Mouse (Mus musculus) MN1 (cell line): ENCODE data around the gene Hist1h4c.
A peak's percentile ranks its signal among the peaks of the same experiment; 100 is the strongest.
"Not testable (repeated sequence)": the region's sequence is repeated elsewhere in the genome, so short reads cannot be mapped to it uniquely, and the experiment has no call there.

Experiments
- DNase-seq: peaks from one replicate; pipeline ENCODE4 v3.0.0-alpha.2; 2016; ENCODE audit warnings: low spot score

Hist1h4c gene

GRCm38 (mm10) chr13:23729192-23729525 is 30.9 kb upstream of the Hist1h4c start:
- DNase-seq = no peak

DNA sequence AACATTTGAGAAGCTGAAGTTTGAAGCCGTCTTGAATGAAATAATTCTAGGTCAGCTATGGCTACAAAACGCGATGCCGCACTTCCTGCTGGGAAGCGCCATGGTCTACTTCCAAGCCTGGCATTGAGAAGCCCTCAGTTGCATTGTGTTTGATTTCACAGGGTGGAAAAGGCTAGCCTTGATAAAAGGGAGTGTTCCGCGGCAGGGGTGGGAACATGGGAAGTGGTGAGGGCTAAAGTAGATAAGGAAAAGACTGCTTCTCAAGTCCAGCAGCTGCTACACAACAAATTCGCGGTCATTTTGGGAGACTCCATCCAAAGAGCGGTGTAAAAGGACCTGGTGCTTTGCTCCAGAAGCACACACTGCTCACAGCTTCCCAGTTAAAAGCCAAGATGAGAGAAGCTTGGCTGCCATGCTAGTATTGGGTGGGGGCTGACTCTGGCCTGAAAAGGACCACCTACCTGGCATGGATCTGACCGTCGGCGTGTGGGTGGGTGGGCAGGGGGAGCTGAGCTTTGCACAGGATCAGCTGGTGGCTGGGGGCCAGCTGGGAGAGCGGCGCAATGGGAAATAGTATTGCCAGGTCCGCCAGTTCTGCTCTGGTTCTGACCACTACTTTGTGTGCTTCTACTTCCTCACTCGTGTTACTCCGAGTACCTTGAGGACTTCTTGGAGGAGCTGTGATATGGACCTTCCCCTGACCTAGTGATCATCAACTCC is 30.4 kb upstream of the Hist1h4c start:
- DNase-seq = no peak

DNA sequence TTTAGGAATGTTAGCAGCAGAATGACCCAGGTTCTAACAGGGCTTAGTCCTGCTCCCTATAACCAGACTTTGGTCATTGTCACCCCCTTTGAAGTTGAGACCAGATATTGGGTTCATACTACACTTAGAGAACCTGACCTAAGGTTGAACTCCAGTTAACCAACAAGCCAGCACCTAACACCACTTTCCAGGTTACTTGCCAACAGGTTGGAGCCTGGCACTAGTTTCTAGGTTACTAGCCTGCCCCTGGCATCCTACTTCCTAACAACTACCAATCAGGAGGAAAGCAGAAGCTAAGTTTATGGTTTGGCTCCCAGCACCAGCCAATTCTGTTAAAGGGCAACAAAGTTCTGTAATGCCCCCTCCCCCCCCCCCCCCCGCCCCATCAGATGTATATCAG is 27.0 kb upstream of the Hist1h4c start:
- no peak for DNase-seq

GRCm38 (mm10) chr13:23724239-23724638 is 26.0 kb upstream of the Hist1h4c start:
- DNase-seq = no peak

GRCm38 (mm10) chr13:23717593-23718245 is 19.5 kb upstream of the Hist1h4c start:
- DNase-seq = not testable (repeated sequence)

DNA sequence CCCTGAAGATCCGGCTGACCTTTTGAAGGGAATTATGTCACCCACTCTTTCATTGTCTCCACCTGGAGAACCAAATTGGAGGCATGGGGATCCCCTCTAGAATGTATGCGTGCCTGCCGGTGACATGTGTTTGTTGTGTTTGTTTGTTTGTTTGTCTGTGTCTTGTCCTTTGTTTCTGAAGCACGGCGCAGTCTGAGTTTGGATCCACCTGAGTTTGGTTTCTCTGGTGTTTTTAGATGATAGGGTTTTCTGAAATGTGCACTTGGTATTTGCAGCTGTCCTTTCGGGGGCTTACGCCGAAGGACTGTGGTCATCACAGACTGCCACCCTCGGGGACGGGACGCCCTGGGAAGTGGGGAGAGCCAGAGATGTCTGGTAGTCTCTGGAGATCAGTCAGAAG is 18.9 kb upstream of the Hist1h4c start:
- no peak for DNase-seq

DNA sequence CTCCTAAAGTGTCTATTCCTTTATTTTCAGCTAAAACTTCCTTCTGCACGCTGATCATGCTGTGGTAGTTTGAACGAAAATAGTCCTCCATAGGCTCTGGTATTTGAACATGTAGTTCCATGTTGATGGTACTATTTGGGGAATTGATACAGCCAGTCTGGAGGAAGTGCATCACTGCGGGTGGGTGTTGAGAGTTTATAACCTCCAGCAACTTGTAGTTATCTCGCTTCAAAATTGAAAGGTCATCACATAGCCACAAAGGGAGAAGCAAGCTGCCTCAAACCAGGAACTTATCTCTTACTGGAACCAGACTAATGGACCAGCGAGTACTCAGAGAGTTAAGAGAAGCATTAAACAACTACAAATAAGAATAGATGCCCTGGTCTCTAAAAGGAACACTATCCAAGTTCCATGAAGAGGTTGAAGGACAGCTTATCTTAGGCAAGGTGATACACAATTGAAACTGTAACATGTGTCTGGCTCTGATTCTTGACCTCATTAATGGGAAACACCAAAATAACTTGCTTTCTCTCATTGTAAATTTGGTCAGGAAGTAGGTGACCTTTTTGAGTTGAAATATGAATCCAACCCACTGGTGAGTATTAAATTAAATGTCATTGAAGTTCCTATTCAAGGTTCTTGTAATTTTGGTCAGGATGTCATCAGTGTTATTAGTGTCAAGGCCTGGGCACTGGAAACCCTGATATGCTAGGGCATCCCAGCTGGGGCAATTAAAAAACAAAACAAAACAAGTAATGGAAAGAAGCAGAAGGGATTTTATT is 18.2 kb upstream of the Hist1h4c start:
- DNase-seq = no peak

- peak; percentile 76 for DNase-seq
Observed at GRCm38 (mm10) chr13:23710374-23711089, 12.3 kb upstream of the Hist1h4c start, which contains the start of gene Hfe. TSS of gene Hfe (minus strand) at chr13:23710854.

DNA sequence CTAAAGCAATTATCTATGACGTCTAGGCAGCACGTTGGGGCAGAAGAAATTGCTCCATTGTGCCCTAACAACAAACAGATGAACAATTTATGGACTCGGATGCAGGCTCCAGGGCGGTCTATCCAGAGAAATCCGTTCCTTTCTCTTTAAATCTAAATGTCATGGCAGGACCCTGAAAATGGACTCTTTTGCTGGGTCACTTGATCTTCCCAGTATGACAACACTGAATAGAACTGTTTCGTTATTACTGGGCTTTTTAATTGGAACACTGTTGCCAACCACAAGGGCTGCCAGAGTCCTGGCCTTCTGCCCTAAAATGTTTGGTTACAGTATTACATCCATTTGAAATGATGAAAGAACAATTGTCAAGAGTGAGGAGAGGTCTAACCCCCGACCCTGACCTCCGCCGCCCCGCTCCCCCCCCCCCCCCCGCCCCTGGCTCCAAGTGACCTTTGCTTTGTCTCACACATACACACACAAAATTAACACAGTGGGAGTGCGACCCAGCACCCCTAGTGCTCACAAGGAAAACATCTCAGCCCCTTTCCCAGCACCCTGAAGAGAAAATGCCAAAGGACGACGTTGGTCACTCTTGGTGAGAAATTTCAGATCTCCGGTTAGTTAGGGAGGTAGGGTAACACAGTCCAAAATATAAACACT is 11.6 kb upstream of the Hist1h4c start:
- peak; percentile 44 for DNase-seq

GRCm38 (mm10) chr13:23708654-23709053 is 10.4 kb upstream of the Hist1h4c start:
- DNase-seq = no peak

DNA sequence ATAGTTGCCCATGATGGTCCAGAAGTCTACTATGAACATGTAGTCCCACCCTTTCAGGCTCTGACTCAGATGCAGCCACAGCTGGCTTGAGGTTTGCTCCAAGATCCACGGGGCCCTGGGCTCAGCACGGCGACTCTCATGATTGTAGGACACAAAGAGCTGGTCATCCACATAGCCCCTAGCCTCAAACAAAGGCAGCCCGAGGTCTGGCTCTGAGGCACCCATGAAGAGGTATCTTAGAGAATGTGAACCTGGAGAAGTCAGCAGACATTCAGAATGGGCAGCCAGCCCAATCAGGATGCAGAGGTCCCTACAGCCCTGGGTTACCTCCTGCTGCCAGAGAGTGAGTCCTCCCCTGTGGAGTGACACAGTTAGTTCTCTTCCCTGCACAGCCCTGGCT is 9.8 kb upstream of the Hist1h4c start:
- no peak for DNase-seq

DNA sequence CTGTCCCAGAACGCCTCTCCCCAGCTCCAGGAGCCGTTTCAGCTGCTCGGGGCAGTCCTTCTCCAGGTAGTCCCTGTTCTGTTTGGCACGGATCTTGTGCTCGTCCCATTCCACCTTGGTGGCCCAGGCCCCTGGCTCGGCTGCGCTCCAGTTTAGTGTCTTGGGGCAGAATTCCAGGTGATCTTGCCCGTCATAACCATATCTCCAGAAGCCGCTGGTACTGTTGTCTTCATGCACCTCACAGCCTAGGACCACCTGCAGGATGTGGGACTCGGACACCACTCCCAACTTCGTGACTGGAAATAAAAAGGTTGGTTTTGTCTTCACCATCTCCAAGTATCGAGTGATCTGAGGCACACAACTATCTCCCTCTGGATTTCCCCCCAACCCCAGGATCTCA is 8.5 kb upstream of the Hist1h4c start:
- no peak for DNase-seq

GRCm38 (mm10) chr13:23705751-23706356 is 7.6 kb upstream of the Hist1h4c start:
- no peak for DNase-seq

DNA sequence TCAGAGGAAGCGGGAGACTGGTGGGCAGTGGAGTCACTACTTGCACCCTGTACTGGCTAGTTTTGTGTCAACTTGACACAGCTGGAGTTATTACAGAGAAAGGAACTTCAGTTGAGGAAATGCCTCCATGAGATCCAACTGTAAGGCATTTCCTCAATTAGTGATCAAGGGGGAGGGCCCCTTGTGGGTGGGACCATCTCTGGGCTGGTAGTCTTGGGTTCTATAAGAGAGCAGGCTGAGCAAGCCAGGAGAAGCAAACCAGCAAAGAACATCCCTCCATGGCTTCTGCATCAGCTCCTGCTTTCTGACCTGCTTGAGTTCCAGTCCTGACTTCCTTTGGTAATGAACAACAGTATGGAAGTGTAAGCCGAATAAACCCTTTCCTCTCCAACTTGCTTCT is 4.5 kb upstream of the Hist1h4c start:
- not testable (repeated sequence) for DNase-seq

DNA sequence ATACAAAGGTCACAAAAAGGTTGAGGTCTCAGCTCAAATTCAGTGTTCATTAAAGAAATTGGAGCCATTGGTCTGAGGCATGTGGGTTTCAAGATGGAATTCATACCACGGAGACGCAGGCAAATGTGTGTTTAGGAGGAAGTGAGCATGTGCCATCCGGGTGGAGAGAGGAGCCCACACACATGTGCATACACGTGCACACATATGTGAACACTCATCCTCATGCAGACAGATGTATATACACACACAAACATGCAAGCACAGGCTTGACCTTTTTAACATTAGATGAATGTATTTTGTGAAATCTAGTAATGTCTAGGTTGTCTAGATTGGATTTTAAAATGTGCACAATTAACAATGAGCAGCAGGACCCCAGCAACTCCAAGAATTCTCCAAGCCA is 4.0 kb upstream of the Hist1h4c start:
- DNase-seq = no peak

- DNase-seq = peak; percentile 81
Observed at GRCm38 (mm10) chr13:23700786-23701520, 2.7 kb upstream of the Hist1h4c start.

DNA sequence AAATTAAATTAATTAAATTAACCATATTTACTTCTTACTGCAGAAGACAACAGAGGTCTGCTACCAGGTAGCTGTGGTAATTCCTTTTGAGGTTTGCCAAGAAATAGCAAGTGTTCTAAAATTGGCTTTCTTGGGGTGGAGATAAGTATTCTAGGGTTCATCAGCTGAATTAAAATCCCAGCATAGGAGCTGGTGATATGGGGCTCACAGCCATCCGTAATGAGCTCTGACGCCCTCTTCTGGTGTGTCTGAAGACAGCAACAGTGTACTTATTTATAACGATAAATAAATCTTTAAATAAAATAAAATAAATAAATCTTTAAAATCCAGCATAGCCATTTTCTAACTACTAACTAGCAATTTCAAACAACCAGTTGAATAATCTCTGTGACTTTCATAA is 1.5 kb upstream of the Hist1h4c start:
- DNase-seq = no peak

DNA sequence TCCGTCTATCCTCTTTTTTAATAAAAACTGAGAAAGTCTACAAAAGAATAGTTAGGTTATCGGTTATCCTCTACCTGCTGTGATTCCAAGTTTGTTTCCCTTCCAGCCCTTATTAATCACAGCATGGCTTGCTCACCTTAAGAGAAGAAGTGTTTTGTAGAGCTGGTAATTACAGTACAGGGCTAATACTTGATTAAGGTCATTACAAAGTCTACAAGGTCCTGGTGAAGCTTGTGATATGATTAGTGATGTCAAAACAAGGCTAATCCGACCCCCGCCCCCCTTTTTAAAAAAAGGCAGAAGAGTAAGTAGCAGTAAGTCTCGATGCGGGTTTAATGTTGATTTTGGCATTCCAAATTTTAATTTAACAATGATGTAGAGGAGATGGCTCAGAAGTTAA is 742 bp upstream of the Hist1h4c start:
- DNase-seq = no peak

DNA sequence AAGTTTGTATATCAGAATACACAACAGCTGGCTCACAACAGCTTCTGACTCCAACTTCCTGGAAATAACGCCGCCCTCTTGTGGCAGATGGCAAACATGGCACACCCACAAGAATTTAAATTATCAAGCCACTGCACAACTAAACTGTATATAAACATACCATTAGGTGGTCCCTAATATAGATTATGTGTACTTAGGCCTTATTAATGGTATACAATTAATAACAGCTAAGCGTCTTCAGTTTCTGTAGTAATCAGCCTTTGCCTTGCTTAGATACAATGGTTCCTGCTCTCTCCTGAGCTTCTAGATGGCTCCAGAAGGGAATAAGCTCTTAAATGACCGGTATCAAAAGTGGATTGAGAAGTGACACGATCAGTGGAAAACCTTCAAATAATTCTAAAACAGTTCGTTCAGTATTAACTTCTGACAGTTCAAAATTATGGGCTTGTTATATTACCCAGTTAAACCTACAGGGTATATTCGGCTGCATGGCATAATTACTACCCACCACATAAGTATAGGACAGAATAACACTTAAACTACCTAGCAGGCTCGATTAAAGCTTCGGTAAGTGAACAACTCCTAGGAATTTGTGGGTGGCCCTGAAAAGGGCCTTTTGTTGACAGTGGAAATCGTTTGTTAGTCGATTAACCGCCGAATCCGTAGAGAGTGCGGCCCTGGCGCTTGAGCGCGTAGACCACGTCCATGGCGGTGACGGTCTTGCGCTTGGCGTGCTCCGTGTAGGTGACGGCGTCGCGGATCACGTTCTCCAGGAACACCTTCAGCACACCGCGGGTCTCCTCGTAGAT is 559 bp downstream of the Hist1h4c start:
- DNase-seq = peak; percentile 76

GRCm38 (mm10) chr13:23696061-23696474 is 2.2 kb downstream of the Hist1h4c start:
- no peak for DNase-seq
